Mouse (Mus musculus) embryonic fibroblast, embryonic 13.5 days (primary cell): ENCODE results near the gene Msrb2. TPM values are rescaled to one million over a fixed set of nuclear protein-coding genes. Genes with fewer than 3 reads are reported as not detected.

Experiments used
- H3K27ac ChIP-seq: 2 replicates; pipeline ENCODE4 v1.5.1; 2012; ENCODE audit warnings: low read length, control low read depth, inconsistent platforms; ENCODE audit not compliant: insufficient read depth
- H3K4me1 ChIP-seq: 2 replicates; pipeline ENCODE4 v1.6.1; 2011; ENCODE audit warnings: low read length; ENCODE audit not compliant: control insufficient read depth, insufficient read depth
- H3K4me3 ChIP-seq: 2 replicates; pipeline ENCODE4 v1.5.1; 2011; ENCODE audit warnings: mild to moderate bottlenecking, control low read depth, low read length; ENCODE audit not compliant: insufficient read depth
- CTCF ChIP-seq: IDR thresholded peaks from 2 replicates; pipeline ENCODE4 v1.5.1; 2011; ENCODE audit warnings: mild to moderate bottlenecking, control low read depth, low read length, moderate library complexity, borderline replicate concordance; ENCODE audit not compliant: insufficient read depth
- POLR2A ChIP-seq: IDR thresholded peaks from 2 replicates; pipeline ENCODE4 v1.6.1; 2011; ENCODE audit warnings: low read depth, mild to moderate bottlenecking, control low read depth, low read length, moderate library complexity
- polyA plus RNA-seq: library from polyadenylated mRNA; stranded (reverse); fragments of >200 nt; gene quantifications from 2 replicates; pipeline ENCODE4 v1.2.4, GENCODE M21; 2011; ENCODE audit warnings: low read depth; ENCODE audit not compliant: missing spikeins, insufficient read length

Gene Msrb2
- polyA plus RNA-seq, 1 experiment, result 6.5 TPM

- no peak overlapping the region for H3K4me3 ChIP-seq
- no peak for TF ChIP-seq CTCF
- no peak for TF ChIP-seq POLR2A
- no peak overlapping the region for H3K27ac ChIP-seq
- H3K4me1 ChIP-seq, result no peaks in the 10 kb centered on the region
Observed at GRCm38 (mm10) chr2:19419686-19420345, 48.6 kb downstream of the Msrb2 start.

GRCm38 (mm10) chr2:19422226-19422625, 51.0 kb downstream of the Msrb2 start:
- no peak overlapping the region for H3K4me3 ChIP-seq
- no peak overlapping the region for H3K27ac ChIP-seq
- no peak for TF ChIP-seq CTCF
- TF ChIP-seq POLR2A, result no peak
- no peaks in the 10 kb centered on the region for H3K4me1 ChIP-seq

GRCm38 (mm10) chr2:19423086-19423485, 51.8 kb downstream of the Msrb2 start:
- no peaks in the 10 kb centered on the region for H3K4me1 ChIP-seq
- no peak for TF ChIP-seq CTCF
- H3K27ac ChIP-seq, result no peak overlapping the region
- no peak overlapping the region for H3K4me3 ChIP-seq

- Histone ChIP-seq H3K4me3 (no peak overlapping the region), H3K4me1 (no peaks in the 10 kb centered on the region), H3K27ac (no peak overlapping the region)
- TF ChIP-seq CTCF, result no peak
Observed at GRCm38 (mm10) chr2:19429031-19429430, 57.8 kb downstream of the Msrb2 start.

GRCm38 (mm10) chr2:19429691-19430690, 58.8 kb downstream of the Msrb2 start:
- Histone ChIP-seq H3K27ac (no peak overlapping the region), H3K4me1 (no peaks in the 10 kb centered on the region), H3K4me3 (no peak overlapping the region)
- TF ChIP-seq CTCF (no peak), POLR2A (no peak)

- no peak overlapping the region for H3K27ac ChIP-seq
- no peaks in the 10 kb centered on the region for H3K4me1 ChIP-seq
- no peak for TF ChIP-seq POLR2A
- TF ChIP-seq CTCF, result no peak
- no peak overlapping the region for H3K4me3 ChIP-seq
Observed at GRCm38 (mm10) chr2:19430746-19431145, 59.5 kb downstream of the Msrb2 start.

GRCm38 (mm10) chr2:19431186-19431585, 59.9 kb downstream of the Msrb2 start:
- H3K4me1 ChIP-seq, result no peaks in the 10 kb centered on the region
- H3K4me3 ChIP-seq, result no peak overlapping the region
- TF ChIP-seq CTCF (0 out of 2 replicates have a peak, but pooled peaks have one; percentile 10), POLR2A (no peak)
- H3K27ac ChIP-seq, result no peak overlapping the region

- TF ChIP-seq POLR2A, result no peak
- TF ChIP-seq CTCF, result no peak
- H3K4me1 ChIP-seq, result no peaks in the 10 kb centered on the region
- H3K27ac ChIP-seq, result no peak overlapping the region
- H3K4me3 ChIP-seq, result no peak overlapping the region
Observed at GRCm38 (mm10) chr2:19431614-19432323, 60.5 kb downstream of the Msrb2 start.

GRCm38 (mm10) chr2:19444346-19444745, 73.1 kb downstream of the Msrb2 start:
- no peak overlapping the region for H3K27ac ChIP-seq
- no peaks in the 10 kb centered on the region for H3K4me1 ChIP-seq
- no peak for TF ChIP-seq POLR2A
- no peak for TF ChIP-seq CTCF
- no peak overlapping the region for H3K4me3 ChIP-seq

Other genes starting within 250 kb of the Msrb2 start
- not detected in 2 replicates for gene Armc3, start 172.1 kb upstream of the Msrb2 start, polyA plus RNA-seq
- not detected in 2 replicates for gene Ptf1a, start 74.2 kb downstream of the Msrb2 start, polyA plus RNA-seq
- gene 4921504E06Rik, start 182.5 kb downstream of the Msrb2 start, polyA plus RNA-seq, result not detected in 2 replicates